Mouse (Mus musculus) cortical plate, adult 2 months (tissue): Measurements from ENCODE around the gene Nrsn2. TPM values are rescaled to one million over a fixed set of nuclear protein-coding genes. Genes with fewer than 3 reads are reported as not detected.

ENCODE experiments used
- H3K27ac ChIP-seq: fragments of 200-500 bp; 2 replicates; pipeline ENCODE4 v1.5.1; 2012; ENCODE audit warnings: low read length, control low read depth, inconsistent platforms; ENCODE audit not compliant: insufficient read depth
- H3K4me1 ChIP-seq: fragments of 200-500 bp; 2 replicates; pipeline ENCODE4 v1.6.1; 2011; ENCODE audit warnings: low read length; ENCODE audit not compliant: control insufficient read depth, insufficient read depth
- H3K4me3 ChIP-seq: fragments of 200-500 bp; 2 replicates; pipeline ENCODE4 v1.5.1; 2011; ENCODE audit warnings: mild to moderate bottlenecking, low read length, control low read depth; ENCODE audit not compliant: insufficient read depth
- CTCF ChIP-seq: fragments of 200-500 bp; IDR thresholded peaks from 2 replicates; pipeline ENCODE4 v1.5.1; 2011; ENCODE audit warnings: mild to moderate bottlenecking, control low read depth, low read length; ENCODE audit not compliant: insufficient read depth; ENCODE audit errors: extremely low read depth
- POLR2A ChIP-seq: fragments of 200-500 bp; IDR thresholded peaks from 2 replicates; pipeline ENCODE4 v1.6.1; 2011; ENCODE audit warnings: mild to moderate bottlenecking, low read length, control low read depth; ENCODE audit not compliant: insufficient read depth; ENCODE audit errors: extremely low read depth
- polyA plus RNA-seq: library from polyadenylated mRNA; depleted of rRNA; stranded (reverse); fragments of >200 nt; gene quantifications from 2 replicates; pipeline ENCODE4 v1.2.3, GENCODE M21; 2012

Nrsn2 gene
- polyA plus RNA-seq, 1 experiment: 81.3 TPM

DNA sequence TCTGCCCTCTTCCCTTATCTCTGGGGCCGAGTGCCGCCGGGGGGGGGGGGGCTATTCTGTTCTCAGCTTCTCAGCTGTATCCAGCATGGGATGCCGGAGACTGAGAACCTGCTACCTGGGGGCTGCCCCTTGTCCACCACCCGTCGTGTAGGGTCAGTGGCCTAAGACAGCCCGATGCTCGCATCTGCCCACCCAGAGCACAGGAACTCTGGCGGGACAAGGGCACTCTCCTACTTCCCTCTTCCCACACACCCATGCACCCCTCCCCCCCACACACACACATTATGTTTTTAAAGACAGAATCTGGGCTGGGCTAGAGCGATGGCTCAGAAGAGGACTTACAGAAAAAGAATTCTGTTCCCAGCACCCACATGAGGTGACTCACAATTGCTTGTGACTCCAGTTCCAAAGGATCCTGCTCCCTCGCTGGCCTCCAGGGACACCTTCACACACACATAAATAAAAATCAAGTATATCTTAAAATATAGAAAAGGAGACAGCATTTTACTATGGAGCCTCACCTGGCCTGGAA, 41.1 kb downstream of the Nrsn2 start:
- no peak for TF ChIP-seq POLR2A
- TF ChIP-seq CTCF: no peak
- Histone ChIP-seq H3K27ac (no peak overlapping the region), H3K4me1 (peaks cover 2% of the 10 kb centered on the region; the same call in 1 of the 2 replicates), H3K4me3 (no peak overlapping the region)

DNA sequence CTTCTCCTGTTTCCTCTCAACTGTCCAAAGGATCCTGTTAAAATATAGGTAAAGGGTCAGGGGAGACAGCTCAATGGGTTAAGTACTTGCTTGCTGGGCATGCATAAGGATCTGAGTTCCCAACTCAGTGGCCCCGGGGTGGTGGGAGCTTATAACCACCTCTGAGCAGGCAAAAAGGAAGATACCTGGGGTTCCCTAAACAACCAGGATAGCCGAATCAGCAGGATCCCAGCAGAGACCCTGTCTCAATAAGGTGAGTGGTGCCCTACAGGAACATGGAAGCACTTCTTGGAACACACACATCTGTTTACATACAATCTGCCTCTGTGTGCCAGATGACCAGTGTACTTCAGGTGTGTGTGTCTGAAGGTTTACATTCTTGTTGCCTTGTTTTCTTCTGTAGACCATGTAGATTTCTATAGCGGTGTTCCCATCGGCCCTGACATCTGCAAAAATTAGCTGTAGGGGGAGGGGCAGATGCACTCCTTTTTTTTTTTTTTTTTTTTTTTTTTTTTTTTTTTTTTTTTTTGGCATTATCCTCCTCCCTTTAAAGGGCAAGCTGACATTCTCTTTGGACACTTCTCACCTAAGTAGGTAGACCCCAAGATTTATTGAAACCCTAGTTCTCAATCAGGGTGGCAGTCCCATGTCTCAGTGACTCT, 43.0 kb downstream of the Nrsn2 start:
- Histone ChIP-seq H3K4me3 (no peak overlapping the region), H3K27ac (no peak overlapping the region), H3K4me1 (peaks cover 2% of the 10 kb centered on the region; the same call in 1 of the 2 replicates)
- TF ChIP-seq CTCF (no peak), POLR2A (no peak)

DNA sequence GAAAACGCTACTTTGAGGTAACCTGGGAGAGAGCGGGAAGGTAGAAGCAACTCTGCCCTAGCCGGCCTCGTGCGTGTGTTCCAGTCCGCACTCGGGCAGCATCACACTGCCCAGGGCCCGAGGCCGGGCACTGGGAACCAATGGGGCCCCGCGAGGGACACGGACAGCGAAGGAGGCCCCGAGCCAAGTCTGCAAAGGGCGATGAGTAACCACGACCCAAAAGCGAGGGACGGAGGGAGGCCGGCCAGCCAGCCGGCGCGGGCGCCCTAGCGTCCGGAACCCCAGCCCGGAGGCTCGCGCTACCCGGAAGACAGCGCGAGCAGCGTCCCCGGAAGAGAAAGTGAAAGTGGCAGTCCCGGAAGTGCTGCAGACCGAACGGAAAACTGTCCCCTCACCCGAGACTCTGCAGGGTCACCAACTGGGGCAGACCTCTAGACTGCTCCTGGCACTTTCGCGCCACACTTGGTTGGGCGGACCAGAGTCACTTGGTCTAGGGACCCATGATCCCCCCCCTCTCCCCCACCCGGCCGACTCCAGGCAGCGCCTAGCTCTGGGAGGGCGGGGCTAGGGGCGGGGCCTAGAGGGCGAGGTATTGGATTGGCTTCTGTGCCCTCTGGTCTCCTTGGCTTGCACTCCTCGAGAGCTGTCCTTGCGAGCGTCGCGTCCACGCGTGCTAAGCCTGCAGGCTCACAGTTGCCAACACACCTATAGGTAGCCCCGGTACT, 44.2 kb downstream of the Nrsn2 start, which contains the start of gene Rbck1:
Gene Rbck1, minus strand, starts transcription at position 553 of the 725 bp plus-strand sequence.
- Histone ChIP-seq H3K27ac (peak within 1 kb of the TSS; percentile 55; the same call in 1 of the 2 replicates), H3K4me1 (peaks cover 2% of the 10 kb centered on the region; the same call in 1 of the 2 replicates), H3K4me3 (peak within 1 kb of the TSS; percentile 81)
- TF ChIP-seq POLR2A (peak; percentile 81), CTCF (no peak)

DNA sequence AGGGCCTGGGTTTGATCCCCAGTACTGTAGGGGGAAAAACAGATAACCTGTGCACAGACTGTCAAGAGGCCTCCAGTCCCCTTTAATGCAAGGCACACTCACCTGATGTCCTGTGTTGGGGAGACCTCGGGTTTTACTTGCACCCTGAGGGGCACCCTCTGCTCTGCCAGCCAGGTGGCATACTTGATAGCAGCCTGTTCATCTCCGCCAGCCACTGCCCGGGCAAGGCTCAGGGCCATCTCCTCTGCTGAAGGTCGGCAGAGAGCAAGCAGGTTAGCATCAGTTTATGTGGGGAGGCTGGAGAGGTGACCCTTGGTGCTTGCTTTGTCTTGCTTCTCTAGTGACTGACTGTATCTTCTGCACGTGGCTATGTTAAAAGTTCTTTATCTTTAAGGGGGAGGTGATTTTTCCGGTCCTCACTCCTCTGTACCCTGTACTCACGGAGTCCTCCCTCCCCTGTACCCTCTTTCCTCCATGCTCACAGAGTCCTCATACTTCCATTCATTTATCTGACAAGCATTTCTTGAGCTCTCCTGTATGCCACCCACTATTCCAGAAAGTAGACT, 45.5 kb downstream of the Nrsn2 start:
- H3K4me3 ChIP-seq: 0 out of 2 replicates have a peak overlapping the region, but pooled peaks have one; percentile 81
- H3K27ac ChIP-seq: no peak overlapping the region
- H3K4me1 ChIP-seq: peaks cover 2% of the 10 kb centered on the region; the same call in 1 of the 2 replicates
- no peak for TF ChIP-seq CTCF
- no peak for TF ChIP-seq POLR2A

DNA sequence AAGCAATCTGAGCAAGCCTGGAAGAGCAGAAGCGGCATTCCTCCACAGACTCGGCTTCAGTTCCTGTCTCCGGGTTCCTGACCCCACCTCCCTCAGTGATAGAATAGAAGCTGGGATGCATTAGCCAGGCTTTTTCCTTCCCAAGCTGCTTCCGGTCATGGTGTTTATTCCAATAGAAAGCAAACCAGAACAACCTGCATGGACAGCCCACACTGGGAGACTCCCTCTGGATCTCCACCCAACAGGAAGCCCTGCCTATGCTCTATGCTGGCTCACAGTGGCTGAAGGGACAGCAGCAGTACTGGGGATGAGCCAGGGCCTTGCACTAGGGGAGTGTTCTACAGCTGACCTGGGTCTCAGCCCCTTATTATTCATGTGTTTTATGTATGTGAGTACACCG, 48.5 kb downstream of the Nrsn2 start:
- Histone ChIP-seq H3K27ac (no peak overlapping the region), H3K4me3 (no peak overlapping the region), H3K4me1 (peaks cover 2% of the 10 kb centered on the region; the same call in 1 of the 2 replicates)
- TF ChIP-seq POLR2A (no peak), CTCF (no peak)

- no peak for TF ChIP-seq CTCF
- TF ChIP-seq POLR2A: no peak
Observed at GRCm38 (mm10) chr2:152326654-152327053, 49.8 kb downstream of the Nrsn2 start.

DNA sequence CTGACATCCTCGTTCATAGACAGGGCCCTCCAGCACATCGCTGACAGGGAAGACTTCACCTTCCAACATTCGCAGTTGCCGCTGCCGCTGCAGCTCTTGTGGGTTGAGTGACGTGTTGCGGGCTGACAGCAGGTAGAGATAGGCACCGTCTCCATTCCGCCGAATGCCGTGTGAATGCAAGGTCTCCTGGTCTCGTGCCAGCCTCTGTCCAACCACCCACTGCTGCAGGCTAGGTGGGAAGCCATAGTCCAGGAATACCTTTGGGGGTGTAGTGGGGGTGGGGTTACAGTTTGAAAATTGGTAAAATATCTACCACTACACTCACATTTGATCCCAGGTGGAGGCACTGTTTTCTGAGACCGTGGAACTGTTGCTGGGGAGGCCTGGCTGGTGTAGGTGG, 50.3 kb downstream of the Nrsn2 start:
- TF ChIP-seq CTCF (no peak), POLR2A (no peak)
- H3K4me1 ChIP-seq: peaks cover 2% of the 10 kb centered on the region; the same call in 1 of the 2 replicates
- H3K27ac ChIP-seq: no peak overlapping the region
- no peak overlapping the region for H3K4me3 ChIP-seq

More at GRCm38 (mm10) chr2:152326654-152327053, 49.8 kb downstream of the Nrsn2 start:
- peaks cover 2% of the 10 kb centered on the region; the same call in 1 of the 2 replicates for H3K4me1 ChIP-seq
- no peak overlapping the region for H3K4me3 ChIP-seq
- no peak overlapping the region for H3K27ac ChIP-seq

GRCm38 (mm10) chr2:152324842-152325241, 51.6 kb downstream of the Nrsn2 start:
- Histone ChIP-seq H3K4me3 (no peak overlapping the region), H3K4me1 (no peaks in the 10 kb centered on the region), H3K27ac (no peak overlapping the region)
- TF ChIP-seq POLR2A (no peak), CTCF (no peak)

GRCm38 (mm10) chr2:152323971-152324370, 52.5 kb downstream of the Nrsn2 start:
- H3K4me3 ChIP-seq: no peak overlapping the region
- no peaks in the 10 kb centered on the region for H3K4me1 ChIP-seq
- H3K27ac ChIP-seq: no peak overlapping the region
- TF ChIP-seq CTCF (no peak), POLR2A (no peak)
